Mouse (Mus musculus) testis, adult 2 months (tissue): Measurements from ENCODE around the gene Igsf3. TPM values are rescaled to one million over a fixed set of nuclear protein-coding genes. Genes with fewer than 3 reads are reported as not detected.

Source experiments
- H3K27ac ChIP-seq: fragments of 200-500 bp; 2 replicates; pipeline ENCODE4 v1.5.1; 2012; ENCODE audit warnings: low read depth, low read length; ENCODE audit not compliant: control insufficient read depth, insufficient read depth
- H3K27me3 ChIP-seq: fragments of 200-500 bp; 2 replicates; pipeline ENCODE4 v1.6.1; 2012; ENCODE audit warnings: mild to moderate bottlenecking, low read length, moderate library complexity; ENCODE audit not compliant: control insufficient read depth, insufficient read depth
- H3K36me3 ChIP-seq: fragments of 200-500 bp; 2 replicates; pipeline ENCODE4 v1.6.1; 2012; ENCODE audit warnings: mild to moderate bottlenecking, low read length; ENCODE audit not compliant: control insufficient read depth, insufficient read depth
- H3K4me1 ChIP-seq: fragments of 200-500 bp; 2 replicates; pipeline ENCODE4 v1.6.1; 2012; ENCODE audit warnings: low read length; ENCODE audit not compliant: control insufficient read depth, insufficient read depth
- H3K4me3 ChIP-seq: fragments of 200-500 bp; 2 replicates; pipeline ENCODE4 v1.5.1; 2012; ENCODE audit warnings: low read depth, mild to moderate bottlenecking, low read length, moderate library complexity, mixed read lengths; ENCODE audit not compliant: control insufficient read depth
- CTCF ChIP-seq: fragments of 200-500 bp; IDR thresholded peaks from 2 replicates; pipeline ENCODE4 v1.5.1; 2012; ENCODE audit warnings: low read depth, mild to moderate bottlenecking, inconsistent platforms, low read length, moderate library complexity; ENCODE audit not compliant: control insufficient read depth, insufficient read depth, insufficient replicate concordance
- POLR2A ChIP-seq: fragments of 200-500 bp; IDR thresholded peaks from 2 replicates; pipeline ENCODE4 v1.6.1; 2012; ENCODE audit warnings: low read depth, mild to moderate bottlenecking, inconsistent platforms, low read length, moderate library complexity; ENCODE audit not compliant: control insufficient read depth
- polyA plus RNA-seq: library from polyadenylated mRNA; depleted of rRNA; stranded (reverse); fragments of >200 nt; gene quantifications from 2 replicates; pipeline ENCODE4 v1.2.3, GENCODE M21; 2012; rRNA removed

Gene Igsf3
- polyA plus RNA-seq, 1 experiment: 3.9 TPM

- no peaks in the 10 kb centered on the region for H3K27me3 ChIP-seq
- H3K36me3 ChIP-seq: no peaks in the 10 kb centered on the region
- H3K27ac ChIP-seq: peak overlapping the region; percentile 50; the same call in 1 of the 2 replicates
- no peaks in the 10 kb centered on the region for H3K4me1 ChIP-seq
- TF ChIP-seq POLR2A: no peak
- TF ChIP-seq CTCF: no peak
- H3K4me3 ChIP-seq: no peak overlapping the region
Measured at GRCm38 (mm10) chr3:101507766-101508165, 130.9 kb downstream of the Igsf3 start.

DNA sequence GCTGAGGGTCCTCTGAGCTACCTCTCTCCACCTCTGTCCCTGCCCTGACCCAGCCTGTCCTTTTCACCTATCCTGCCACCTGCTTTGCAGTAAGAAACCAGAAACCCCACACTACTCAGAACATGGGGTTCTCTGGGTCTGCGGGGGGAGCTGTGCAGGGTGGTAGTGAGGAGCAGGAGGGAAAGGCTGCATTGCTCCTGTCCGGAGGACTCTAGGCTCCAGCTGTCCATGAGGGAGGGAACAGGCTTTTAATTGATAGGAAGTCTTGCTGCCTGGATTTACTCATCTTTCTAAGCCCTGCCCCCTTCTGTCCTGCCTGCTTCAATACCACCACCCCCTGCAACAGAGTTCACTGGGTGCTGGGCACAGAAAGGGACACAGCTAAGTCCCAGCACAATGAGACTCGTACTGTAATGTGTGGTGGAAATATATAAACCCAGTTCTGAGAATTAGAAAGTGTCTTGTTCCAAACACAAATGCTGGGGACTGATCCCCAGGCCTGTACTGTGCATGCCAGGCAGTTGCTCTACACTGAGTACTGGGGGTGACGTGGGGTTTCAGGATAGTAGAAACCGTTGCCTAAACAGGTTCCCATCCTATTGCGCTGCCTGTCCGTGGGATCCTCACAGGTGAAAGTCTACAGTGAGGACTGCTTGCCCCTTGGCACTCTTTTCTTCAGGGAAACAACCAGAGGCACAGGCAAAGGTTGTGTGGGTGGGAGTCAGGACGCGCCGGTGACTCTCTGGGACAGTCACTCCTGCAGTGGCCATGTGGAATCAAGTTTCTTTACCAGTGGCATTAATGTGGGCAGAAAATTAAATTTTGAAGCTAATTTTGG, 133.0 kb downstream of the Igsf3 start:
- Histone ChIP-seq H3K27me3 (no peaks in the 10 kb centered on the region), H3K36me3 (no peaks in the 10 kb centered on the region), H3K4me1 (no peaks in the 10 kb centered on the region), H3K4me3 (no peak overlapping the region), H3K27ac (no peak overlapping the region)
- TF ChIP-seq CTCF (no peak), POLR2A (no peak)

DNA sequence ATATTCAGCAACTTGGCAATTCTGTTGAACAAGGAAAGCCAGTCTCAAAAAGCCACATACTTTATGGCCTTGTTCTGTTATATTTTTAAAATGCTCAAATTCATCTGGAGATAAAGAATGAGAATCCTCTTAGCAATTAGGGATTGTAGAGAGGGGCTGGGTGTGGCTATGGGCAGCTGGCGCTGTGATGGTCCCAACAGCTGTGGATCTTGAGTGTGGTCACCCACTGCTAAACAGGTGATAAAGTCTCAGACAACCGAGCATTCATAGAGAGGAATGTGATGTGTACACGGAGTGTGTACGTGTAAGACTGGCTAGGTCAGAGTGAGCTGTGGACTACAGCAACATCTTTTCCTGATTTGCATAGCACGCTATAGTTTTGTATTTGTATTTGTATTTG, 133.7 kb downstream of the Igsf3 start:
- TF ChIP-seq CTCF: no peak
- TF ChIP-seq POLR2A: no peak
- Histone ChIP-seq H3K27me3 (no peaks in the 10 kb centered on the region), H3K36me3 (no peaks in the 10 kb centered on the region), H3K27ac (no peak overlapping the region), H3K4me1 (no peaks in the 10 kb centered on the region), H3K4me3 (no peak overlapping the region)

Other genes starting within 250 kb of the Igsf3 start
- 0.79 and 0.96 TPM in 2 replicates for gene Cd2, start 89.1 kb upstream of the Igsf3 start, polyA plus RNA-seq
- gene Atp1a1, start 227.6 kb downstream of the Igsf3 start, polyA plus RNA-seq: 54.7 and 57.0 TPM in 2 replicates